Mouse (Mus musculus) forebrain, embryonic 16.5 days (tissue): ENCODE measurements around the gene Scfd2. TPM values are rescaled to one million over a fixed set of nuclear protein-coding genes. Genes with fewer than 3 reads are reported as not detected.

Experiments
- ATAC-seq: fragments of 200-750 bp; cut with Nextera tagmentation; 2 replicates; pipeline ENCODE4 v1.8.0; 2017; ENCODE audit warnings: mild to moderate bottlenecking, moderate library complexity
- H3K27ac ChIP-seq: fragments of 300-500 bp; sonication (generic); 2 replicates; pipeline ENCODE4 v1.5.1; 2014; ENCODE audit warnings: low read length, control low read depth
- H3K27me3 ChIP-seq: fragments of 300-500 bp; sonication (generic); replicated peaks from 2 replicates; pipeline ENCODE4 v1.6.1; 2014; ENCODE audit warnings: low read length; ENCODE audit not compliant: control insufficient read depth, insufficient read depth
- H3K36me3 ChIP-seq: fragments of 300-500 bp; sonication (generic); 2 replicates; pipeline ENCODE4 v1.6.1; 2014; ENCODE audit not compliant: control insufficient read depth, insufficient read depth
- H3K4me1 ChIP-seq: fragments of 300-500 bp; sonication (generic); replicated peaks from 2 replicates; pipeline ENCODE4 v1.6.1; 2014; ENCODE audit warnings: low read length; ENCODE audit not compliant: control insufficient read depth, insufficient read depth
- H3K4me2 ChIP-seq: fragments of 300-500 bp; sonication (generic); 2 replicates; pipeline ENCODE4 v1.6.1; 2014; ENCODE audit warnings: mild to moderate bottlenecking, low read length, control low read depth
- H3K4me3 ChIP-seq: fragments of 300-500 bp; sonication (generic); replicated peaks from 2 replicates; pipeline ENCODE4 v1.5.1; 2014; ENCODE audit warnings: mild to moderate bottlenecking, low read length, control low read depth
- H3K9ac ChIP-seq: fragments of 300-500 bp; sonication (generic); replicated peaks from 2 replicates; pipeline ENCODE4 v1.6.1; 2014; ENCODE audit warnings: low read depth, low read length, control low read depth
- H3K9me3 ChIP-seq: fragments of 300-500 bp; sonication (generic); 2 replicates; pipeline ENCODE4 v1.6.1; 2016; ENCODE audit warnings: low read length; ENCODE audit not compliant: control insufficient read depth
- WGBS: fragments of 180-500 bp; shearing (Covaris S2); extraction: QIAGEN DNeasy Blood & Tissue Kit; methylation state at CpG from one replicate; pipeline ENCODE4 v1.1.7; 2014; 5-methylcytosine and 5-hydroxymethylcytosine counted together
- polyA plus RNA-seq: library from polyadenylated mRNA; unstranded; fragments of >200 nt; fragmentation: Nextera tagmentation; extraction: Ambion mirVana; gene quantifications from 2 replicates; pipeline ENCODE4 v1.2.1, GENCODE M21; 2015

Scfd2 gene
- polyA plus RNA-seq, 1 experiment from 2014 or later = 28.4 TPM

DNA sequence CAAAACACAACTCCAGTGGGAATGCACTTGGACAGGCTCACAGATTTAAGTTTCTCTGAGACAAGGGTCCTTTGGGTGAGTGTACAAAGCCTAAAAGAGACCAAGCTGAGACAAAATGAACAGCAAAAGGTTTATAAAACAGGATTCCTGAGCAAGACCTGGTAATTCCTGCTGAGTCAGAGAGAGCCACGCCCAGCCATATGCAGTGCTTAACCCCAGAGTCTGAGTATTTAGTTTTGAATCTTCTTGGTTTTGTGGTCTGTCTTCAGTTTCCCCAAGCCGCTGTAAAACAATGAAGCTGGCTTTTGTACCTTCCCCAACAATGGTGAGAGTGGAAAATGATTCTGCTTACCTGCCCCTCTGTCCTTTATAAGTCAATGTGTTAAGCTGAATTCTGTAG lies 246.3 kb downstream of the Scfd2 start:
- Histone ChIP-seq H3K27me3 (no peaks in the 10 kb centered on the region), H3K9me3 (no peaks in the 10 kb centered on the region), H3K4me3 (no peak overlapping the region), H3K36me3 (no peaks in the 10 kb centered on the region), H3K4me1 (no peaks in the 10 kb centered on the region), H3K9ac (no peak overlapping the region), H3K4me2 (no peak overlapping the region), H3K27ac (no peak overlapping the region)
- no peak for ATAC-seq
- WGBS = 78% methylated on average over 2 of the region's 2 CpGs

DNA sequence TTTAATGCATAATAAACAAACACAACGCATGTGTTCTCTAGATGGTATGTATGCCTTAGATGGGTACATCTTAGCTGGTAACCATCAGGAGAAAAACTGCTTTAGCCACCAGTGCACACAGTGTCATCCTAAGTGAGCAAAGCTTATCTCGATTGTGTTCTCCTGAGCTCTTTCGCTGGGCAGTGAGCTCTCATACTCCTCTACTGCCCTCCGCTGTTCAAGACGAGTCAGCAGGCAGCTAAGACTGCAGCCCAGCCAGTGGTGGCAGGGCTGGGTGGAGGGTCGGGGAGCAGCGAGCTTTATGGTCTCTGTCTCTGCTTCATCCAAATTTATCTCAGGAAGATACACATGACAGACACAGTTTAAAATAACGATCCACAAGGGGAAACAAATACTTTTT lies 248.0 kb downstream of the Scfd2 start:
- H3K9ac ChIP-seq = no peak overlapping the region
- no peak for ATAC-seq
- H3K4me3 ChIP-seq = no peak overlapping the region
- H3K4me1 ChIP-seq = no peaks in the 10 kb centered on the region
- H3K27me3 ChIP-seq = no peaks in the 10 kb centered on the region
- H3K9me3 ChIP-seq = no peaks in the 10 kb centered on the region
- WGBS = 41% methylated on average over 8 of the region's 8 CpGs
- no peak overlapping the region for H3K4me2 ChIP-seq
- H3K36me3 ChIP-seq = no peaks in the 10 kb centered on the region
- H3K27ac ChIP-seq = no peak overlapping the region

DNA sequence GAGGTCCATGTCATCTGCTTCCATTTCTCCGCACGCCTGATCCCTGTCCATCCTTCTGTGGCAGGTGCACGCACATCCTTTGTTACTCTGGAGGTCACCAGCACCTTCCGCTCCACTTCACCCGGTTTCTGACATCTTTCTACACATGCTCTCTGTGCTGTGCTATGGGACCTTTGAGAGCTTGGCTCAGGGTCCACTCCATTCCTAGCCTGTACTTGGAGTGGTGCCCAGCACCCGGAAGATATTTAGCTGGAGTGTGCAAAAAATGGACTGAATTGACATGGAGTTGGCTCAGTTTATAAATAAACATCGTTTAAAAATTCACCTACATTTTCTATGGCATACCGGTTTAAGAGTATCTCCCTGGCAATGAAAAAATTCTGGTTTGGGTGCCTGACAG lies 250.1 kb downstream of the Scfd2 start:
- no peak overlapping the region for H3K4me3 ChIP-seq
- 68% methylated on average over 8 of the region's 8 CpGs for WGBS

DNA sequence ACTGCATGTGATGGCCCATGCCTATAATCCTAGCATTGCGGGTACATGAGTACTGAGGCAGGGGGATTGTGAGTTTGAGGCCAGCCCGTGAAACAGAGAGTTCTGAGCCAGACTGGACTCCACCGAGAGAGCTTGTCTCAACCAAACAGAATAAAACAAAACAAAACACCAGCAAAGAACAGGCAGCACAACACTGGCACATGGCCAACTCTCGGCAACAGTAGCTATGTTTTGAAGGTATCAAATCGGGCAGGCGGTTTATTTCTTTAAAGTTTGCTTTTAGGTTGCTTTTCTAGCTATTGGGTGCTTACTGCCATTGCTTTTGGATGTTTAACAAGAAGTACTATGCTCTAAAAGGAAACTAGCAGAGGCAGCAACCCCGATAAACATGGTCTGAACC lies 251.9 kb downstream of the Scfd2 start:
- Histone ChIP-seq H3K27me3 (no peaks in the 10 kb centered on the region), H3K9ac (no peak overlapping the region), H3K27ac (no peak overlapping the region), H3K4me1 (peaks cover 7% of the 10 kb centered on the region; the same call in 1 of the 2 replicates), H3K4me2 (no peak overlapping the region), H3K36me3 (no peaks in the 10 kb centered on the region), H3K9me3 (no peaks in the 10 kb centered on the region), H3K4me3 (no peak overlapping the region)
- no peak for ATAC-seq
- 49% methylated on average over 7 of the region's 7 CpGs for WGBS

More for the DNA sequence above, 250.1 kb downstream of the Scfd2 start:
- H3K4me2 ChIP-seq = no peak overlapping the region
- no peak overlapping the region for H3K9ac ChIP-seq
- no peaks in the 10 kb centered on the region for H3K36me3 ChIP-seq
- H3K27ac ChIP-seq = no peak overlapping the region
- ATAC-seq = no peak
- no peaks in the 10 kb centered on the region for H3K27me3 ChIP-seq
- H3K9me3 ChIP-seq = no peaks in the 10 kb centered on the region
- H3K4me1 ChIP-seq = peaks cover 7% of the 10 kb centered on the region; the same call in 1 of the 2 replicates

DNA sequence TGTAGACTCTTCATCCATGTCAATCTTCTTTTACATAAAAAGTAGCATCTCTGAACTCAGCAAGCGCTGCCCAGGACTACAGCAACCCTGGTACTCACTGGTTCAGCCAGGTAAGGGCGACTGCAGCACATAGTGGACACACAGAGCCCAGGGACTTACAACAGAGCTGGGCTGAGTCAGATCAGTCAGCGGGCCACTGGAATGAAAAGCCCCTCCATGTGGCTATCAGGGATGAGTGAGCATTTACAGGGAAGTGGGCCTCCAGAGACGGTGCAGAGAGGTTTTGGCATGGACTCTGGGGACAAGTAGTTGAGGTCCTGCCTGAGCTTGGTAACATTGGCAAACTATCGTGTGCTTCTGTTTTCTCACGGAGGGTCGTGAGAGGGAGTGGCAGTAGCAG lies 253.1 kb downstream of the Scfd2 start:
- H3K4me3 ChIP-seq = no peak overlapping the region

DNA sequence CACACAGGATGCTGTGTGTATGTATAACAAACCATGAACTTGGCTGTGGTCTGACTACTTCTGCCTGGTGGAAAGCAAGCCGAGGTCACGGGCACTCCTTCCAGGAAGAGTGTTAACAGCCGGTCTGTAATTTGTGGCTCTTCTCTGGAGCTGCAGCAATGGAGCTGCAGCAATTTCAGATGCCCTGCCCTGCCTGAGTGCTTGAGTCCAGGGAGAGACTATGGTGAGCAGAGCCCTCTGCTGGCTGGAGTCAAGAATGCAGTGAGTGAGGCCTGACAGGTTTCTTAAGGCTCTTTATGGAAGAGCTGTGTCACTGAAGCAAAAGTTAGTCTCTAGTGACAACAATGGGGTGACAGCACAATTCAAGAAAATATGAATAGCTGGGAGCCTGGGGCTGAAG lies 253.8 kb downstream of the Scfd2 start:
- WGBS = 9% methylated on average over 3 of the region's 3 CpGs
- H3K9me3 ChIP-seq = no peaks in the 10 kb centered on the region
- ATAC-seq = peak; percentile 86
- no peaks in the 10 kb centered on the region for H3K27me3 ChIP-seq
- no peak overlapping the region for H3K27ac ChIP-seq
- H3K9ac ChIP-seq = no peak overlapping the region
- peaks cover 7% of the 10 kb centered on the region; the same call in 1 of the 2 replicates for H3K4me1 ChIP-seq
- H3K36me3 ChIP-seq = no peaks in the 10 kb centered on the region
- no peak overlapping the region for H3K4me3 ChIP-seq
- peak overlapping the region; percentile 13; the same call in 1 of the 2 replicates for H3K4me2 ChIP-seq

More for the DNA sequence above, 253.1 kb downstream of the Scfd2 start:
- Histone ChIP-seq H3K4me2 (no peak overlapping the region), H3K27ac (no peak overlapping the region), H3K9ac (no peak overlapping the region), H3K27me3 (no peaks in the 10 kb centered on the region), H3K36me3 (no peaks in the 10 kb centered on the region), H3K9me3 (no peaks in the 10 kb centered on the region), H3K4me1 (peaks cover 7% of the 10 kb centered on the region; the same call in 1 of the 2 replicates)
- WGBS = 76% methylated on average over 7 of the region's 7 CpGs
- ATAC-seq = no peak

DNA sequence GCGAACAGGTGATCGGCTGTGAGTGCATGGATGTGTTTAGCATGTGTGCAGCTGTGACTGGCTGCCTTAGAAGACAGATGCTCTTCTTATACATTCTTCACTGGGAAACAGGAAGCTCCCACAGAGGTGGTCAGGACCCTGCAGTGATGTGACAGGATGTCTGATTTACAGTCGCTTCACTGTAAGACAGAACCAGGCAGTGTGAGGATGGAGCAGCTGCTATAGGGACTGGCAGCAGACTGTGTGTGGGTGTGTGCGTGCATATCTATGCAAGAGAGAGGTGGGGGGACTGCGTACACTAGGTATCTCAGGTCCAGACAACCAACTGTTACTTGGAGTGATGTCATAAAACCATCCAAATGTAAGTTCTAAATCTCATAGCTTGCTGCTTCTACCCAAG lies 254.3 kb downstream of the Scfd2 start:
- Histone ChIP-seq H3K4me1 (peaks cover 10% of the 10 kb centered on the region; the same call in 1 of the 2 replicates), H3K9me3 (no peaks in the 10 kb centered on the region), H3K27ac (no peak overlapping the region), H3K4me2 (no peak overlapping the region), H3K9ac (no peak overlapping the region), H3K36me3 (no peaks in the 10 kb centered on the region), H3K4me3 (no peak overlapping the region), H3K27me3 (no peaks in the 10 kb centered on the region)
- WGBS = 78% methylated on average over 5 of the region's 5 CpGs
- peak; percentile 70; the same call in 1 of the 2 replicates for ATAC-seq

DNA sequence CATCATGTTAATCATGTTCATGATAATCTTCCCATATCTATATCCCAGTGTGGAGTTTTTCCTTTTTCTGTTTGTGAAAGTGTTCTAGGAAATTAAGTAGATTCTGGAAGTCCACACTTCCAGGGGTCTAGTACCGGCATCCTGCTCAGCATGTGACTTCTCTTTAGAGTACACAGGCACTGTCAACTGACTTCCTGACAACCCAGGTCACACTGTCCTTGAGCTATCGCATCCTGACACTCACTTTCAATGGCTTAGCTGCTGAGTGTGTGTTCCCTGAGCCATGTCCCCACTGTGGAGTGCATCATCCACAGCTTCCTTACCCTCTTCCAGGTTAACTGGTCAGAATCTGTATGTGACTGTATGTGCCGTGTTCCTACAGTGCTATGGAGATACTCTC lies 258.2 kb downstream of the Scfd2 start:
- H3K4me1 ChIP-seq = peaks cover 14% of the 10 kb centered on the region
- no peak overlapping the region for H3K27ac ChIP-seq
- ATAC-seq = no peak
- H3K27me3 ChIP-seq = no peaks in the 10 kb centered on the region
- H3K9ac ChIP-seq = no peak overlapping the region
- no peak overlapping the region for H3K4me3 ChIP-seq
- no peak overlapping the region for H3K4me2 ChIP-seq
- no peaks in the 10 kb centered on the region for H3K36me3 ChIP-seq
- WGBS = 82% methylated on average over 3 of the region's 3 CpGs
- H3K9me3 ChIP-seq = no peaks in the 10 kb centered on the region

DNA sequence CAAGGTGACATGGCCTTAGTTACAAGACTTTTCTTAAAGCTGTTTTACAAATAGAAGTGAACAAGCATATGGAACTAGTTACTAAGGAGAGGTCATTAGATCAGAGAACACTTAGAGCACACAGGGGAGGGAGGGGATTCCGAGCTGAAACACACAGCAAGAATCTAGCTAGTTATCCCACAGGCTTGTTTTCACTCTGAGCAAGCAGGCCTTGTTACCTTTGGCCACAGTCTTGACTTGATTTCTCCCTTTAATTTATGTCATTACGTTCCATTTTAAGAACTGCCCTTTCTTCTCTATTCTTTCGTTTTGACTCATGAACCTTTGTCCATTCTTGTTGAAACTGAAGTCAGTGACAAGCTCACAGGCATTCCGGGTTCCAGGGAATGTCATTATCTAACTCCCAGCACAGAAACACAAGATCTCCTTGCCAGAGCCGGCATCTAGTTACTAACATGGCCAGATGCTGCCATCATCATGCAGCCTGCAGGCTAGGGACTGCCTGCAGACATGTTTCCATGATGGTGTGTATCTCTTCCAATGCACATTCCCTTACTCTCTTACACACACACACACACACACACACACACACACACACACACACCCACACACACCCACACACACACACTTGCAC lies 263.7 kb downstream of the Scfd2 start:
- ATAC-seq = no peak
- Histone ChIP-seq H3K27ac (no peak overlapping the region), H3K27me3 (no peaks in the 10 kb centered on the region), H3K9me3 (no peaks in the 10 kb centered on the region), H3K9ac (no peak overlapping the region), H3K36me3 (no peaks in the 10 kb centered on the region), H3K4me2 (no peak overlapping the region), H3K4me1 (peaks cover 7% of the 10 kb centered on the region; the same call in 1 of the 2 replicates), H3K4me3 (no peak overlapping the region)
- WGBS = 53% methylated on average over 5 of the region's 5 CpGs

DNA sequence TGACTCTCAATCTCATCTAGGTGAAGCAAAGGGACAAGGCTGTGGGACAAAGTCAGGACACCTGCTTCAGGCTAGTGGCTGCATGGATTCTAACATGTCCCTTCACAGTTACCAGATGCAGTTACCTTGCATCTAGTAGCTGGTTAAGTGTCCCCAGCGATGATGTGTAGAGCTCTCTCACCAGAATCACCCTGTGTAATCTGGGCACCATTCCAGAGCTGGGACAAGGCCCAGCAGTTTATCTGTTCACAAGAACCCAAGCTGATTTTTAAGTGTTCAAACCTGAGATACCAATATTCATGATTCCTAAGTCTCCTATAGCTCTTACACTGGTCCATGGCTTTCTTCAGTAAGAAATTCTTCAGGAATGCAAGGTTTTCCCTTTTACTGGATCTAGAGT lies 264.4 kb downstream of the Scfd2 start:
- WGBS = 58% methylated on average over 1 of the region's 1 CpGs
- no peak overlapping the region for H3K27ac ChIP-seq
- no peaks in the 10 kb centered on the region for H3K9me3 ChIP-seq
- no peak overlapping the region for H3K4me3 ChIP-seq
- peaks cover 3% of the 10 kb centered on the region; the same call in 1 of the 2 replicates for H3K4me1 ChIP-seq
- no peaks in the 10 kb centered on the region for H3K36me3 ChIP-seq
- no peak overlapping the region for H3K4me2 ChIP-seq
- H3K9ac ChIP-seq = no peak overlapping the region
- H3K27me3 ChIP-seq = no peaks in the 10 kb centered on the region
- no peak for ATAC-seq
